Mouse (Mus musculus) embryonic facial prominence, embryonic 15.5 days (tissue): ENCODE results near the gene Gm973. TPM values are rescaled to one million over a fixed set of nuclear protein-coding genes. Genes with fewer than 3 reads are reported as not detected.

Experiments used
- ATAC-seq: fragments of 200-750 bp; cut with Nextera tagmentation; 2 replicates; pipeline ENCODE4 v1.8.0; 2017; ENCODE audit warnings: low read depth, moderate TSS enrichment; ENCODE audit not compliant: insufficient number of reproducible peaks, low FRiP score, low TSS enrichment
- H3K27ac ChIP-seq: fragments of 300-500 bp; sonication (generic); replicated peaks from 2 replicates; pipeline ENCODE4 v1.5.1; 2015; ENCODE audit warnings: mild to moderate bottlenecking, inconsistent platforms
- H3K27me3 ChIP-seq: fragments of 300-500 bp; sonication (generic); 2 replicates; pipeline ENCODE4 v1.6.1; 2015; ENCODE audit warnings: inconsistent platforms
- H3K36me3 ChIP-seq: fragments of 300-500 bp; sonication (generic); 2 replicates; pipeline ENCODE4 v1.6.1; 2015; ENCODE audit warnings: mild to moderate bottlenecking, inconsistent platforms
- H3K4me1 ChIP-seq: fragments of 300-500 bp; sonication (generic); 2 replicates; pipeline ENCODE4 v1.6.1; 2015; ENCODE audit warnings: inconsistent platforms
- H3K4me2 ChIP-seq: fragments of 300-500 bp; sonication (generic); replicated peaks from 2 replicates; pipeline ENCODE4 v1.6.1; 2015; ENCODE audit warnings: mild to moderate bottlenecking, inconsistent platforms
- H3K4me3 ChIP-seq: fragments of 300-500 bp; sonication (generic); replicated peaks from 2 replicates; pipeline ENCODE4 v1.5.1; 2015; ENCODE audit warnings: mild to moderate bottlenecking, inconsistent platforms
- H3K9ac ChIP-seq: fragments of 300-500 bp; sonication (generic); 2 replicates; pipeline ENCODE4 v1.6.1; 2015; ENCODE audit warnings: inconsistent platforms
- H3K9me3 ChIP-seq: fragments of 300-500 bp; sonication (generic); replicated peaks from 2 replicates; pipeline ENCODE4 v1.6.1; 2016; ENCODE audit warnings: inconsistent platforms
- WGBS: fragments of 180-500 bp; shearing (Covaris S2); methylation state at CpG from one replicate; pipeline ENCODE4 v1.1.7; 2015; 5-methylcytosine and 5-hydroxymethylcytosine counted together
- polyA plus RNA-seq: library from polyadenylated mRNA; unstranded; fragments of >200 nt; fragmentation: Nextera tagmentation; extraction: Ambion mirVana; gene quantifications from 2 replicates; pipeline ENCODE4 v1.2.1, GENCODE M21; 2015

Gene Gm973
- polyA plus RNA-seq, 1 experiment from 2014 or later: 13.4 TPM

- Histone ChIP-seq H3K36me3 (no peaks in the 10 kb centered on the region), H3K27ac (peak overlapping the region; percentile 99), H3K9ac (peak overlapping the region; percentile 86), H3K4me3 (peak overlapping the region; percentile 61), H3K27me3 (no peaks in the 10 kb centered on the region), H3K4me2 (peak overlapping the region; percentile 84), H3K9me3 (no peaks in the 10 kb centered on the region), H3K4me1 (peaks cover 57% of the 10 kb centered on the region)
- 0 out of 2 replicates have a peak, but pooled peaks have one; percentile 2 for ATAC-seq
- under 1% methylated on average over 86 of the region's 88 CpGs for WGBS
These were observed 33.2 kb upstream of the Gm973 start for GRCm38 (mm10) chr1:59482696-59483520.

- 0 out of 2 replicates have a peak, but pooled peaks have one; percentile 29 for ATAC-seq
- WGBS: 3% methylated on average over 46 of the region's 46 CpGs
- H3K36me3 ChIP-seq: no peaks in the 10 kb centered on the region
- peak overlapping the region; percentile 84 for H3K4me2 ChIP-seq
- H3K27ac ChIP-seq: peak overlapping the region; percentile 99
- no peaks in the 10 kb centered on the region for H3K27me3 ChIP-seq
- peak overlapping the region; percentile 86 for H3K9ac ChIP-seq
- H3K4me1 ChIP-seq: peaks cover 64% of the 10 kb centered on the region
- H3K4me3 ChIP-seq: peak overlapping the region; percentile 61
- H3K9me3 ChIP-seq: no peaks in the 10 kb centered on the region
These were observed 32.4 kb upstream of the Gm973 start for GRCm38 (mm10) chr1:59483521-59484245.

GRCm38 (mm10) chr1:59484314-59484713 is 31.8 kb upstream of the Gm973 start:
- Histone ChIP-seq H3K36me3 (no peaks in the 10 kb centered on the region), H3K27me3 (no peaks in the 10 kb centered on the region), H3K4me2 (peak overlapping the region; percentile 84), H3K27ac (peak overlapping the region; percentile 99), H3K4me1 (peaks cover 70% of the 10 kb centered on the region), H3K9me3 (no peaks in the 10 kb centered on the region), H3K9ac (peak overlapping the region; percentile 57), H3K4me3 (peak overlapping the region; percentile 61)
- no peak for ATAC-seq
- WGBS: 4% methylated on average over 21 of the region's 21 CpGs

GRCm38 (mm10) chr1:59484791-59485785 is 31.0 kb upstream of the Gm973 start:
- 4% methylated on average over 16 of the region's 16 CpGs for WGBS

GRCm38 (mm10) chr1:59485803-59486202 is 30.3 kb upstream of the Gm973 start:
- no peaks in the 10 kb centered on the region for H3K36me3 ChIP-seq
- H3K4me2 ChIP-seq: peak overlapping the region; percentile 84
- H3K9me3 ChIP-seq: no peaks in the 10 kb centered on the region
- no peaks in the 10 kb centered on the region for H3K27me3 ChIP-seq
- H3K4me3 ChIP-seq: peak overlapping the region; percentile 61
- peak overlapping the region; percentile 18; the same call in 1 of the 2 replicates for H3K9ac ChIP-seq
- H3K4me1 ChIP-seq: peaks cover 60% of the 10 kb centered on the region
- WGBS: 25% methylated on average over 4 of the region's 4 CpGs
- ATAC-seq: no peak
- H3K27ac ChIP-seq: no peak overlapping the region

More at GRCm38 (mm10) chr1:59484791-59485785, 31.0 kb upstream of the Gm973 start:
- Histone ChIP-seq H3K27ac (peak overlapping the region; percentile 99), H3K4me2 (peak overlapping the region; percentile 84), H3K9me3 (no peaks in the 10 kb centered on the region), H3K9ac (peak overlapping the region; percentile 57), H3K36me3 (no peaks in the 10 kb centered on the region), H3K27me3 (no peaks in the 10 kb centered on the region), H3K4me3 (peak overlapping the region; percentile 61), H3K4me1 (peaks cover 66% of the 10 kb centered on the region)
- ATAC-seq: no peak

- Histone ChIP-seq H3K27ac (peak overlapping the region; percentile 78), H3K4me2 (peak overlapping the region; percentile 44), H3K27me3 (no peaks in the 10 kb centered on the region), H3K4me3 (peak overlapping the region; percentile 23), H3K9me3 (no peaks in the 10 kb centered on the region), H3K4me1 (peaks cover 66% of the 10 kb centered on the region), H3K36me3 (no peaks in the 10 kb centered on the region), H3K9ac (no peak overlapping the region)
- ATAC-seq: no peak
- WGBS: 9% methylated on average over 10 of the region's 10 CpGs
These were observed 28.4 kb upstream of the Gm973 start for GRCm38 (mm10) chr1:59487651-59488051.

GRCm38 (mm10) chr1:59488481-59488880 is 27.6 kb upstream of the Gm973 start:
- H3K9ac ChIP-seq: no peak overlapping the region
- 55% methylated on average over 4 of the region's 4 CpGs for WGBS
- H3K36me3 ChIP-seq: no peaks in the 10 kb centered on the region
- H3K9me3 ChIP-seq: no peaks in the 10 kb centered on the region
- no peaks in the 10 kb centered on the region for H3K27me3 ChIP-seq
- peaks cover 70% of the 10 kb centered on the region for H3K4me1 ChIP-seq
- no peak overlapping the region for H3K4me2 ChIP-seq
- no peak for ATAC-seq
- peak overlapping the region; percentile 78; the same call in 1 of the 2 replicates for H3K27ac ChIP-seq
- H3K4me3 ChIP-seq: no peak overlapping the region

GRCm38 (mm10) chr1:59488991-59489390 is 27.1 kb upstream of the Gm973 start:
- no peak overlapping the region for H3K4me3 ChIP-seq
- peaks cover 65% of the 10 kb centered on the region for H3K4me1 ChIP-seq
- 0 out of 2 replicates have a peak overlapping the region, but pooled peaks have one; percentile 78 for H3K27ac ChIP-seq
- no peak overlapping the region for H3K4me2 ChIP-seq
- no peaks in the 10 kb centered on the region for H3K27me3 ChIP-seq
- WGBS: 25% methylated on average over 4 of the region's 4 CpGs
- H3K9ac ChIP-seq: no peak overlapping the region
- H3K9me3 ChIP-seq: no peaks in the 10 kb centered on the region
- no peak for ATAC-seq
- no peaks in the 10 kb centered on the region for H3K36me3 ChIP-seq

- Histone ChIP-seq H3K4me2 (no peak overlapping the region), H3K4me1 (peaks cover 45% of the 10 kb centered on the region), H3K27me3 (no peaks in the 10 kb centered on the region), H3K4me3 (no peak overlapping the region), H3K9ac (no peak overlapping the region), H3K27ac (no peak overlapping the region), H3K36me3 (no peaks in the 10 kb centered on the region), H3K9me3 (no peaks in the 10 kb centered on the region)
- WGBS: 78% methylated on average over 9 of the region's 9 CpGs
- no peak for ATAC-seq
These were observed 24.5 kb upstream of the Gm973 start for GRCm38 (mm10) chr1:59491517-59491916.

- peaks cover 39% of the 10 kb centered on the region for H3K4me1 ChIP-seq
- H3K27me3 ChIP-seq: no peaks in the 10 kb centered on the region
- 43% methylated on average over 4 of the region's 4 CpGs for WGBS
- no peak overlapping the region for H3K9ac ChIP-seq
- H3K27ac ChIP-seq: 0 out of 2 replicates have a peak overlapping the region, but pooled peaks have one; percentile 7
- H3K4me3 ChIP-seq: no peak overlapping the region
- H3K36me3 ChIP-seq: no peaks in the 10 kb centered on the region
- no peaks in the 10 kb centered on the region for H3K9me3 ChIP-seq
- no peak overlapping the region for H3K4me2 ChIP-seq
- no peak for ATAC-seq
These were observed 23.6 kb upstream of the Gm973 start for GRCm38 (mm10) chr1:59492432-59492831.
